Mouse (Mus musculus): ENCODE data around the gene Olfr104-ps.

Gene Olfr104-ps

GRCm38 (mm10) chr17:37359282-37359681, at the start of gene Olfr104-ps:
Gene Olfr104-ps, plus strand, starts transcription at chr17:37359582.
- no peak for ATAC-seq (ENCODE audit: low TSS enrichment)

- no peak for ATAC-seq (ENCODE audit: low TSS enrichment)
Observed at GRCm38 (mm10) chr17:37310146-37310699, 49.2 kb upstream of the Olfr104-ps start.

- no peak for ATAC-seq (ENCODE audit: low TSS enrichment)
Observed at GRCm38 (mm10) chr17:37316954-37317353, 42.4 kb upstream of the Olfr104-ps start, which contains the start of gene Olfr102. Gene Olfr102, minus strand, starts transcription at chr17:37317054.

GRCm38 (mm10) chr17:37339598-37339997, 19.8 kb upstream of the Olfr104-ps start, which contains the start of gene Olfr103:
Gene Olfr103, minus strand, starts transcription at chr17:37339698.
- ATAC-seq (ENCODE audit: low TSS enrichment) = no peak

- ATAC-seq (ENCODE audit: low TSS enrichment) = no peak
Observed at GRCm38 (mm10) chr17:37378733-37379132, 19.4 kb downstream of the Olfr104-ps start, which contains the start of gene Olfr105-ps. Gene Olfr105-ps, plus strand, starts transcription at chr17:37379033.

- no peak for ATAC-seq (ENCODE audit: low TSS enrichment)
Observed at GRCm38 (mm10) chr17:37390093-37390492, 30.7 kb downstream of the Olfr104-ps start, which contains the start of gene Olfr106-ps. Gene Olfr106-ps, plus strand, starts transcription at chr17:37390393.

- no peak for ATAC-seq (ENCODE audit: low TSS enrichment)
Observed at GRCm38 (mm10) chr17:37398926-37399325, 39.5 kb downstream of the Olfr104-ps start, which contains the start of gene Olfr107. Gene Olfr107, plus strand, starts transcription at chr17:37399226.

GRCm38 (mm10) chr17:37413380-37413779, 54.0 kb downstream of the Olfr104-ps start:
- no peak for ATAC-seq (ENCODE audit: low TSS enrichment)
